In the genomic region with DNA sequence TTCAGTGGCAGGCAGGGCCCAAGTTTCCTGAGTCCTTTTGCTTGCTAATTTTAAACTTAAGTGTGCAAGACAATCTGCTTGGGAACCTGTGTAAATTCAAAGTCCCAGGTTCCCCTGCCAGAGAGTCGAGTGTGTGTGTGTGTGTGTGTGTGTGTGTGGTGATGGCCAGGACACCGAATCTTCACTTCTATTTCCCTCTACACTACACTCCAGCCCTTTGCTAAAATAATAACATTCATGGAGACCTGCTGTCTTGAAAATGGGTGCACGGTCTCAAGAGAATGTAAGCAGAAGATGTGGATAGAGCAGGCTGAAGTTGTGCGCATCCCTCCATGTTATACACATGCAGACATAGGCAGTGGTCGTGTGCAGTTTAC, we compare ENCODE assay signal across 8 mouse cellular contexts. TPM values are rescaled to one million over a fixed set of nuclear protein-coding genes. Genes with fewer than 3 reads are reported as not detected.
DNase-seq lines count a peak whose midpoint lies in the region; ATAC-seq and TF ChIP-seq lines count a peak whose summit lies in the region.

No protein-coding gene starts in this region.

- no peak for TF ChIP-seq POLR2A in bone marrow, adult 2 months (IDR thresholded peaks at IDR 0.05; ENCODE audit: borderline replicate concordance, control insufficient read depth, low read depth, low read length)

- no peaks in the 10 kb centered on the region for H3K9me3 ChIP-seq in kidney, embryonic 15.5 days (replicated peaks)
- H3K9me3 ChIP-seq in hindbrain, embryonic 11.5 days (ENCODE audit: control insufficient read depth, low read length): no peaks in the 10 kb centered on the region
- peaks cover 3% of the 10 kb centered on the region; the same call in 1 of the 2 replicates for H3K9me3 ChIP-seq in midbrain, embryonic 10.5 days (replicated peaks)

- peak overlapping the region; percentile 72 for H3K4me2 ChIP-seq in kidney, embryonic 15.5 days
- peak overlapping the region; percentile 52 for H3K4me2 ChIP-seq in hindbrain, embryonic 11.5 days (replicated peaks; ENCODE audit: low read depth, low read length)

- TF ChIP-seq CTCF in bone marrow, adult 2 months (IDR thresholded peaks at IDR 0.05; ENCODE audit: control insufficient read depth, insufficient read depth, low read length): no peak

- 41% methylated on average over 5 of the region's 5 CpGs for WGBS in kidney, embryonic 15.5 days
- WGBS in bone marrow, adult 2 months: 50% methylated on average over 5 of the region's 5 CpGs
- WGBS in hindbrain, embryonic 11.5 days: 53% methylated on average over 5 of the region's 5 CpGs
- 45% methylated on average over 5 of the region's 5 CpGs for WGBS in midbrain, embryonic 10.5 days

- peaks cover 16% of the 10 kb centered on the region for H3K4me1 ChIP-seq in kidney, embryonic 15.5 days
- no peaks in the 10 kb centered on the region; the same call in 1 of the 2 replicates for H3K4me1 ChIP-seq in bone marrow, adult 2 months (ENCODE audit: control insufficient read depth, insufficient read depth, low read length)
- H3K4me1 ChIP-seq in hindbrain, embryonic 11.5 days (replicated peaks; ENCODE audit: control insufficient read depth, insufficient read depth, low read length): no peaks in the 10 kb centered on the region
- H3K4me1 ChIP-seq in midbrain, embryonic 10.5 days: peaks cover 29% of the 10 kb centered on the region

- 0 out of 2 replicates have a peak, but pooled peaks have one; percentile 8 for ATAC-seq in kidney, embryonic 15.5 days (replicated peaks; ENCODE audit: low FRiP score)
- peak; percentile 30; the same call in 1 of the 2 replicates for ATAC-seq in hindbrain, embryonic 11.5 days (ENCODE audit: low FRiP score)

- peak overlapping the region; percentile 85 for H3K9ac ChIP-seq in kidney, embryonic 15.5 days
- peak overlapping the region; percentile 88 for H3K9ac ChIP-seq in hindbrain, embryonic 11.5 days (ENCODE audit: low read depth, low read length)

- peaks cover 16% of the 10 kb centered on the region for H3K36me3 ChIP-seq in kidney, embryonic 15.5 days
- no peaks in the 10 kb centered on the region for H3K36me3 ChIP-seq in hindbrain, embryonic 11.5 days (ENCODE audit: control insufficient read depth, insufficient read depth, low read length)
- H3K36me3 ChIP-seq in midbrain, embryonic 10.5 days: peaks cover 13% of the 10 kb centered on the region; the same call in 1 of the 2 replicates

- no peaks in the 10 kb centered on the region for H3K27me3 ChIP-seq in kidney, embryonic 15.5 days
- no peaks in the 10 kb centered on the region for H3K27me3 ChIP-seq in hindbrain, embryonic 11.5 days (ENCODE audit: control insufficient read depth, insufficient read depth, low read length)
- no peaks in the 10 kb centered on the region for H3K27me3 ChIP-seq in midbrain, embryonic 10.5 days (ENCODE audit: low read depth, poor library complexity, severe bottlenecking)

- intact Hi-C loops in left cerebral cortex, postnatal 4 days (cut with DNase I): no loop called here
- intact Hi-C loops in left cerebral cortex, postnatal 10 days (cut with DNase I): no loop called here

- no peak for DNase-seq in kidney, postnatal 25 days
- no peak for DNase-seq in hindbrain, embryonic 11.5 days (ENCODE audit: low spot score)
- DNase-seq in midbrain, embryonic 10.5 days (ENCODE audit: low spot score): no peak
- DNase-seq in left cerebral cortex, postnatal 4 days: no peak
- DNase-seq in ovary, postnatal 14 days (ENCODE audit: low spot score): no peak
- no peak for DNase-seq in left cerebral cortex, postnatal 10 days (ENCODE audit: extremely low spot score in 1 of 2, low spot score in 2 of 2)

- peak overlapping the region; percentile 91 for H3K27ac ChIP-seq in kidney, embryonic 15.5 days
- no peak overlapping the region for H3K27ac ChIP-seq in bone marrow, adult 2 months (ENCODE audit: control insufficient read depth, insufficient read depth, low read depth, low read length, poor library complexity)
- H3K27ac ChIP-seq in hindbrain, embryonic 11.5 days (ENCODE audit: low read depth, low read length): peak overlapping the region; percentile 61; the same call in 1 of the 2 replicates
- H3K27ac ChIP-seq in midbrain, embryonic 10.5 days (replicated peaks): peak overlapping the region; percentile 97

- peak overlapping the region; percentile 66 for H3K4me3 ChIP-seq in kidney, embryonic 15.5 days (replicated peaks)
- peak overlapping the region; percentile 83 for H3K4me3 ChIP-seq in bone marrow, adult 2 months (replicated peaks; ENCODE audit: control insufficient read depth, low read depth, low read length)
- H3K4me3 ChIP-seq in hindbrain, embryonic 11.5 days (ENCODE audit: low read depth, low read length): peak overlapping the region; percentile 64
- H3K4me3 ChIP-seq in midbrain, embryonic 10.5 days: peak overlapping the region; percentile 83

RNA-seq across cellular contexts. Expression of gene Bphl, which starts 0.6 kb away (rescaled TPM):
- 66.7 and 72.2 TPM in 2 replicates for polyA plus RNA-seq in kidney, embryonic 15.5 days (2015; fragmentation: Nextera tagmentation; extraction: Ambion mirVana)
- 11.4 and 14.0 TPM in 2 replicates for polyA plus RNA-seq in bone marrow, adult 2 months (2011; ENCODE audit: insufficient read depth, insufficient read length, low replicate concordance, missing spikeins)
- 30.3 and 31.1 TPM in 2 replicates for polyA plus RNA-seq in hindbrain, embryonic 11.5 days (2014; fragmentation: Nextera tagmentation; extraction: Ambion mirVana)
- 31.6 and 31.8 TPM in 2 replicates for polyA plus RNA-seq in midbrain, embryonic 10.5 days (2016; fragmentation: Nextera tagmentation; extraction: Ambion mirVana)
- 10 to 100 TPM; 27.6 to 31.3 TPM for total RNA-seq in left cerebral cortex, postnatal 4 days (2021)
- total RNA-seq in left cerebral cortex, postnatal 10 days (2021): 10 to 100 TPM; 28.5 to 32.1 TPM

RNA-seq across cellular contexts. Expression of gene Serpinb6a, which starts 35.5 kb away (rescaled TPM):
- polyA plus RNA-seq in kidney, embryonic 15.5 days (2015; fragmentation: Nextera tagmentation; extraction: Ambion mirVana): 58.8 and 70.9 TPM in 2 replicates
- 42.6 and 87.2 TPM in 2 replicates for polyA plus RNA-seq in bone marrow, adult 2 months (2011; ENCODE audit: insufficient read depth, insufficient read length, low replicate concordance, missing spikeins)
- 36.1 and 38.7 TPM in 2 replicates for polyA plus RNA-seq in hindbrain, embryonic 11.5 days (2014; fragmentation: Nextera tagmentation; extraction: Ambion mirVana)
- polyA plus RNA-seq in midbrain, embryonic 10.5 days (2016; fragmentation: Nextera tagmentation; extraction: Ambion mirVana): 27.6 and 30.6 TPM in 2 replicates
- total RNA-seq in left cerebral cortex, postnatal 4 days (2021): 10 to 100 TPM; 41.2 to 41.3 TPM
- 10 to 100 TPM; 37.6 to 41.9 TPM for total RNA-seq in left cerebral cortex, postnatal 10 days (2021)

RNA-seq across cellular contexts. Expression of gene Ripk1, which starts 35.9 kb away (rescaled TPM):
- 18.3 and 18.6 TPM in 2 replicates for polyA plus RNA-seq in kidney, embryonic 15.5 days (2015; fragmentation: Nextera tagmentation; extraction: Ambion mirVana)
- 8.5 and 14.2 TPM in 2 replicates for polyA plus RNA-seq in bone marrow, adult 2 months (2011; ENCODE audit: insufficient read depth, insufficient read length, low replicate concordance, missing spikeins)
- polyA plus RNA-seq in hindbrain, embryonic 11.5 days (2014; fragmentation: Nextera tagmentation; extraction: Ambion mirVana): 8.9 and 10.1 TPM in 2 replicates
- polyA plus RNA-seq in midbrain, embryonic 10.5 days (2016; fragmentation: Nextera tagmentation; extraction: Ambion mirVana): 6.8 and 7.7 TPM in 2 replicates
- total RNA-seq in left cerebral cortex, postnatal 4 days (2021): 10 to 100 TPM; 11.7 to 12.7 TPM
- total RNA-seq in left cerebral cortex, postnatal 10 days (2021): 1 to 10 TPM; 7.5 to 8.4 TPM

RNA-seq across cellular contexts. Expression of gene Tubb2a, which starts 39.8 kb away (rescaled TPM):
- polyA plus RNA-seq in kidney, embryonic 15.5 days (2015; fragmentation: Nextera tagmentation; extraction: Ambion mirVana): 102 and 132 TPM in 2 replicates
- 37.1 and 37.6 TPM in 2 replicates for polyA plus RNA-seq in bone marrow, adult 2 months (2011; ENCODE audit: insufficient read depth, insufficient read length, low replicate concordance, missing spikeins)
- 422 and 447 TPM in 2 replicates for polyA plus RNA-seq in hindbrain, embryonic 11.5 days (2014; fragmentation: Nextera tagmentation; extraction: Ambion mirVana)
- 242 and 377 TPM in 2 replicates for polyA plus RNA-seq in midbrain, embryonic 10.5 days (2016; fragmentation: Nextera tagmentation; extraction: Ambion mirVana)
- total RNA-seq in left cerebral cortex, postnatal 4 days (2021): 1,000 to 10,000 TPM; 2,688 to 2,817 TPM
- total RNA-seq in left cerebral cortex, postnatal 10 days (2021): 1,000 to 10,000 TPM; 2,795 to 2,863 TPM
